Mouse (Mus musculus) gastrocnemius, adult 2 months (tissue): ENCODE results near the gene Fgd2. TPM values are rescaled to one million over a fixed set of nuclear protein-coding genes. Genes with fewer than 3 reads are reported as not detected.

Source experiments
- DNase-seq: peaks from one replicate; pipeline ENCODE4 v3.0.0; 2022
- H3K27ac ChIP-seq: fragments of 200-600 bp; 2 replicates; pipeline ENCODE4 v1.8.1; 2022; ENCODE audit warnings: mild to moderate bottlenecking
- H3K4me3 ChIP-seq: fragments of 200-600 bp; 2 replicates; pipeline ENCODE4 v1.8.1; 2022; ENCODE audit warnings: mild to moderate bottlenecking, moderate library complexity
- CTCF ChIP-seq: fragments of 200-600 bp; IDR thresholded peaks from 2 replicates; pipeline ENCODE4 v1.8.1; 2022; ENCODE audit warnings: antibody characterized with exemption, mild to moderate bottlenecking, moderate library complexity
- intact Hi-C: fragments of 180-260 bp; cut with DNase I; formaldehyde crosslinking; loops from one replicate; pipeline ENCODE4 v1.15.1; 2025
- total RNA-seq, 2 experiments: library from RNA; stranded (reverse); gene quantifications; 2 replicates each; pipeline ENCODE4 v1.2.3; 2021

The Fgd2 gene
- total RNA-seq, 2 experiments from 2014 or later: 0.74 to 1.1 TPM

- intact Hi-C loops: no loop called here
- DNase-seq: no peak
- H3K4me3 ChIP-seq: no peak overlapping the region
- no peak for TF ChIP-seq CTCF
- no peak overlapping the region; the same call in 1 of the 2 replicates for H3K27ac ChIP-seq
Measured at GRCm38 (mm10) chr17:29428826-29429225, 68.1 kb downstream of the Fgd2 start.

Other genes with a start within 250 kb of the Fgd2 start
- under 1 TPM in 1 of 2 experiments, not detected in 1; 0.59 TPM for gene Rab44, start 246.8 kb upstream of the Fgd2 start, total RNA-seq
- not detected for gene Cpne5, start 122.7 kb upstream of the Fgd2 start, total RNA-seq
- 1 to 10 TPM; 5.1 to 7.3 TPM for gene Ppil1, start 96.7 kb upstream of the Fgd2 start, total RNA-seq
- 100 to 1,000 TPM; 110 to 121 TPM for gene BC004004, start 92.1 kb upstream of the Fgd2 start, total RNA-seq
- 10 to 100 TPM; 21.9 to 52.6 TPM for gene Pi16, start 43.2 kb upstream of the Fgd2 start, total RNA-seq
- 100 to 1,000 TPM in 1 of 2 experiments, 10 to 100 TPM in 1; 78.5 to 109 TPM for gene Mtch1, start 13.0 kb upstream of the Fgd2 start, total RNA-seq
- 10 to 100 TPM; 13.8 to 35.2 TPM for gene Pim1, start 129.8 kb downstream of the Fgd2 start, total RNA-seq
- not detected for gene Gm17657, start 188.7 kb downstream of the Fgd2 start, total RNA-seq
- gene Tbc1d22b, start 188.9 kb downstream of the Fgd2 start, total RNA-seq: 10 to 100 TPM; 10.4 to 11.9 TPM
- gene Tmem217, start 191.5 kb downstream of the Fgd2 start, total RNA-seq: not detected